Mouse (Mus musculus) MEL (cell line): ENCODE results near the gene Hspa12b. TPM values are rescaled to one million over a fixed set of nuclear protein-coding genes. Genes with fewer than 3 reads are reported as not detected.

Source experiments
- DNase-seq: peaks from one replicate; pipeline ENCODE4 v3.0.0; 2011; ENCODE audit warnings: low read depth, low spot score
- H3K27ac ChIP-seq: 2 replicates; pipeline ENCODE4 v1.5.1; 2012; ENCODE audit warnings: low read depth, mild to moderate bottlenecking, control low read depth, low read length, moderate library complexity; ENCODE audit not compliant: control insufficient read depth
- H3K27me3 ChIP-seq, 2 experiments: fragments of 150-350 bp in 1 of 2; sonication (generic) in 1 of 2; 2 replicates each; pipeline ENCODE4 v1.6.1; 2012; ENCODE audit warnings: low read length in 2 of 2, mild to moderate bottlenecking in 2 of 2, improper control_type of control experiment in 1 of 2, moderate library complexity in 1 of 2; ENCODE audit not compliant: insufficient read depth in 2 of 2, control insufficient read depth in 1 of 2
- H3K36me3 ChIP-seq, 2 experiments: 2 replicates each; pipeline ENCODE4 v1.6.1; 2012 to 2014; ENCODE audit warnings: low read length in 2 of 2, improper control_type of control experiment in 1 of 2, inconsistent platforms in 1 of 2, mild to moderate bottlenecking in 1 of 2; ENCODE audit not compliant: insufficient read depth in 2 of 2, control insufficient read depth in 1 of 2
- H3K4me1 ChIP-seq, 2 experiments: fragments of 150-350 bp in 1 of 2; sonication (generic) in 1 of 2; 2 replicates each; pipeline ENCODE4 v1.6.1; 2012; ENCODE audit warnings: low read length in 2 of 2, improper control_type of control experiment in 1 of 2, mild to moderate bottlenecking in 1 of 2; ENCODE audit not compliant: insufficient read depth in 2 of 2, control insufficient read depth in 1 of 2
- H3K4me3 ChIP-seq, 2 experiments: fragments of 150-350 bp in 1 of 2; sonication (generic) in 1 of 2; 2 replicates each; pipeline ENCODE4 v1.5.1; 2012; ENCODE audit warnings: low read depth in 2 of 2, low read length in 2 of 2, mild to moderate bottlenecking in 2 of 2, moderate library complexity in 2 of 2, control low read depth in 1 of 2, improper control_type of control experiment in 1 of 2; ENCODE audit not compliant: control insufficient read depth in 1 of 2, insufficient read depth in 1 of 2
- H3K79me2 ChIP-seq: 2 replicates; pipeline ENCODE4 v1.6.1; 2012; ENCODE audit warnings: mild to moderate bottlenecking, low read length, moderate library complexity; ENCODE audit not compliant: control insufficient read depth, poor library complexity, insufficient read depth
- H3K9ac ChIP-seq: 2 replicates; pipeline ENCODE4 v1.6.1; 2012; ENCODE audit warnings: low read depth, mild to moderate bottlenecking, control low read depth, low read length, moderate library complexity; ENCODE audit not compliant: control insufficient read depth, poor library complexity, severe bottlenecking
- H3K9me3 ChIP-seq: fragments of 150-350 bp; sonication (generic); replicated peaks from 2 replicates; pipeline ENCODE4 v1.6.1; 2012; ENCODE audit warnings: mild to moderate bottlenecking, low read length, improper control_type of control experiment, moderate library complexity; ENCODE audit not compliant: insufficient read depth
- BHLHE40 ChIP-seq: IDR thresholded peaks from 2 replicates; pipeline ENCODE4 v1.6.1; 2012; ENCODE audit warnings: low read depth, mild to moderate bottlenecking, inconsistent platforms, low read length, improper control_type of control experiment, borderline replicate concordance
- CTCF ChIP-seq, 3 experiments: IDR thresholded peaks in 2 of 3; conservative IDR thresholded peaks in 1 of 3; 2 replicates each; pipeline ENCODE4 v1.5.1; 2011 to 2012; ENCODE audit warnings: low read length in 3 of 3, low read depth in 2 of 3, mild to moderate bottlenecking in 2 of 3, improper control_type of control experiment in 1 of 3, inconsistent platforms in 1 of 3, mixed read lengths in 1 of 3, moderate library complexity in 1 of 3; ENCODE audit not compliant: control insufficient read depth in 1 of 3, insufficient read depth in 1 of 3, poor library complexity in 1 of 3, severe bottlenecking in 1 of 3
- EP300 ChIP-seq, 2 experiments: IDR thresholded peaks; 2 replicates each; pipeline ENCODE4 v1.6.1; 2011; ENCODE audit warnings: improper control_type of control experiment in 2 of 2, low read length in 2 of 2, low read depth in 1 of 2, mild to moderate bottlenecking in 1 of 2
- GABPA ChIP-seq: IDR thresholded peaks from 2 replicates; pipeline ENCODE4 v1.6.1; 2012; ENCODE audit warnings: low read depth, mild to moderate bottlenecking, inconsistent platforms, low read length, improper control_type of control experiment, moderate library complexity
- MAX ChIP-seq: IDR thresholded peaks from 2 replicates; pipeline ENCODE4 v1.6.1; 2011; ENCODE audit warnings: low read length, improper control_type of control experiment
- MAZ ChIP-seq: IDR thresholded peaks from 2 replicates; pipeline ENCODE4 v1.6.1; 2012; ENCODE audit warnings: low read depth, mild to moderate bottlenecking, inconsistent platforms, low read length, improper control_type of control experiment
- MEF2A ChIP-seq: IDR thresholded peaks from 2 replicates; pipeline ENCODE4 v1.6.1; 2014; ENCODE audit warnings: low read depth, mild to moderate bottlenecking, inconsistent platforms, low read length, improper control_type of control experiment; ENCODE audit not compliant: poor library complexity, insufficient replicate concordance, severe bottlenecking; ENCODE audit errors: extremely low read depth
- MYB ChIP-seq: IDR thresholded peaks from 2 replicates; pipeline ENCODE4 v1.6.1; 2011; ENCODE audit warnings: mild to moderate bottlenecking, low read depth, low read length, improper control_type of control experiment
- NELFE ChIP-seq: IDR thresholded peaks from 2 replicates; pipeline ENCODE4 v1.6.1; 2011; ENCODE audit warnings: low read depth, low read length, improper control_type of control experiment
- NRF1 ChIP-seq: IDR thresholded peaks from 2 replicates; pipeline ENCODE4 v1.6.1; 2014; ENCODE audit warnings: low read depth, mild to moderate bottlenecking, inconsistent platforms, low read length, improper control_type of control experiment, moderate library complexity; ENCODE audit not compliant: poor library complexity, insufficient read depth, severe bottlenecking
- RAD21 ChIP-seq: IDR thresholded peaks from 2 replicates; pipeline ENCODE4 v1.6.1; 2011; ENCODE audit warnings: mild to moderate bottlenecking, low read depth, low read length, improper control_type of control experiment
- SIN3A ChIP-seq: IDR thresholded peaks from 2 replicates; pipeline ENCODE4 v1.6.1; 2012; ENCODE audit warnings: low read length, improper control_type of control experiment, inconsistent platforms
- SMC3 ChIP-seq: IDR thresholded peaks from 2 replicates; pipeline ENCODE4 v1.6.1; 2011; ENCODE audit warnings: low read depth, low read length, improper control_type of control experiment
- TAL1 ChIP-seq: IDR thresholded peaks from 2 replicates; pipeline ENCODE4 v1.6.1; 2012; ENCODE audit warnings: mild to moderate bottlenecking, inconsistent platforms, low read length, moderate library complexity, mixed read lengths
- TCF12 ChIP-seq: IDR thresholded peaks from 2 replicates; pipeline ENCODE4 v1.6.1; 2014; ENCODE audit warnings: low read depth, mild to moderate bottlenecking, inconsistent platforms, low read length, improper control_type of control experiment, moderate library complexity
- ZKSCAN1 ChIP-seq: IDR thresholded peaks from 2 replicates; pipeline ENCODE4 v1.6.1; 2012; ENCODE audit warnings: low read depth, mild to moderate bottlenecking, inconsistent platforms, low read length, improper control_type of control experiment, moderate library complexity
- ZNF384 ChIP-seq: IDR thresholded peaks from 2 replicates; pipeline ENCODE4 v1.6.1; 2012; ENCODE audit warnings: low read depth, mild to moderate bottlenecking, inconsistent platforms, low read length, improper control_type of control experiment
- polyA plus RNA-seq, 2 experiments: library from polyadenylated mRNA; stranded (reverse) in 1 of 2; unstranded in 1 of 2; fragments of >175 nt in 1 of 2; fragments of >200 nt in 1 of 2; gene quantifications; 2 replicates each; pipeline versions ENCODE4 v1.2.1 to v1.2.4; 2012; ENCODE audit warnings: low replicate concordance in 2 of 2, low read depth in 1 of 2; ENCODE audit not compliant: insufficient read length in 2 of 2, insufficient read depth in 1 of 2, missing spikeins in 1 of 2
- total RNA-seq: library from RNA; depleted of rRNA; stranded (reverse); fragments of 300-350 nt; gene quantifications from 2 replicates; pipeline ENCODE4 v1.2.3, GENCODE M21; 2012

Gene Hspa12b
- total and polyA plus RNA-seq, 3 experiments = 0.04 to 1.2 TPM; not detected in 1

GRCm38 (mm10) chr2:131163924-131164323, 36.8 kb downstream of the Hspa12b start:
- no peak overlapping the region for H3K4me3 ChIP-seq
- H3K36me3 ChIP-seq = no peaks in the 10 kb centered on the region; a peak in 1 of 4 replicates
- no peak for TF ChIP-seq SIN3A
- TF ChIP-seq ZNF384 = no peak
- TF ChIP-seq TCF12 = no peak
- no peak for TF ChIP-seq RAD21
- no peak for TF ChIP-seq MAX
- no peak for TF ChIP-seq EP300 (IDR thresholded peaks at IDR 0.05; ENCODE audit: low read depth in 1 of 2, low read length in 2 of 2)
- no peak for TF ChIP-seq BHLHE40
- TF ChIP-seq MYB = no peak
- TF ChIP-seq TAL1 = no peak
- TF ChIP-seq SMC3 = no peak
- TF ChIP-seq, all 39 proteins: peak for 0
- H3K4me1 ChIP-seq = peaks cover 0 to under 1% of the 10 kb centered on the region in 2 experiments; a peak in 1 of 4 replicates
- DNase-seq = no peak
- H3K27me3 ChIP-seq = no peaks in the 10 kb centered on the region
- H3K27ac ChIP-seq = no peak overlapping the region
- H3K9ac ChIP-seq = no peak overlapping the region
- no peaks in the 10 kb centered on the region for H3K9me3 ChIP-seq
- H3K79me2 ChIP-seq = peaks cover 4% of the 10 kb centered on the region

- no peak for DNase-seq
- TF ChIP-seq MEF2A (no peak), ZKSCAN1 (no peak), BHLHE40 (no peak), RAD21 (no peak), NRF1 (no peak), GABPA (no peak), NELFE (no peak), CTCF (IDR thresholded peaks at IDR 0.05 in 2 of 3, conservative IDR thresholded peaks at IDR 0.05 in 1 of 3; ENCODE audit: control insufficient read depth in 1 of 3, insufficient read depth in 1 of 3, low read depth in 2 of 3, low read length in 3 of 3, poor library complexity in 1 of 3, severe bottlenecking in 1 of 3) (no peak), MAZ (no peak)
- H3K36me3 ChIP-seq = no peaks in the 10 kb centered on the region
- H3K4me1 ChIP-seq = 0 out of 4 replicates have a peak, but pooled peaks cover 0 to 5% of the 10 kb centered on the region in 2 experiments
- no peaks in the 10 kb centered on the region for H3K9me3 ChIP-seq
- no peak overlapping the region for H3K4me3 ChIP-seq
- no peaks in the 10 kb centered on the region for H3K27me3 ChIP-seq
- no peak overlapping the region for H3K9ac ChIP-seq
- H3K79me2 ChIP-seq = no peaks in the 10 kb centered on the region
- no peak overlapping the region for H3K27ac ChIP-seq
These were observed 39.1 kb downstream of the Hspa12b start for GRCm38 (mm10) chr2:131166172-131166571.
